Mouse (Mus musculus): ENCODE measurements around the gene Gosr1. TPM values are rescaled to one million over a fixed set of nuclear protein-coding genes. Genes with fewer than 3 reads are reported as not detected.

Gene Gosr1
- total and polyA plus RNA-seq, 3 experiments: 11.1 to 26.0 (median 24.1) TPM

GRCm38 (mm10) chr11:76789252-76789651, 25.9 kb upstream of the Gosr1 start:
- TF ChIP-seq EP300 (IDR thresholded peaks at IDR 0.05; ENCODE audit: insufficient read depth, low read depth, low read length): no peak
- TF ChIP-seq POLR2A (IDR thresholded peaks at IDR 0.05; ENCODE audit: insufficient read depth, low read depth, low read length): no peak
- peak; percentile 95 for TF ChIP-seq CTCF (IDR thresholded peaks at IDR 0.05)
- peak; percentile 14 to 32 for DNase-seq
- H3K27ac ChIP-seq: no peak overlapping the region
- no peaks in the 10 kb centered on the region for H3K79me2 ChIP-seq (replicated peaks; ENCODE audit: control insufficient read depth, insufficient read depth, low read length)
- H3K27me3 ChIP-seq (ENCODE audit: control insufficient read depth, insufficient read depth, low read length): no peaks in the 10 kb centered on the region
- WGBS: 100% methylated on average over 1 of the region's 1 CpGs
- intact Hi-C loops (cut with DNase I): loop anchor here (1.0 to 2.0 kb wide), 2 partner anchors 105 to 304 kb away; no protein-coding TSS in a partner anchor
- H3K36me3 ChIP-seq (ENCODE audit: control insufficient read depth, insufficient read depth, low read length): peaks cover 2% of the 10 kb centered on the region
- no peaks in the 10 kb centered on the region for H3K4me1 ChIP-seq (ENCODE audit: control insufficient read depth, insufficient read depth, low read length)
- no peak overlapping the region for H3K9ac ChIP-seq (ENCODE audit: low read depth, low read length)
- no peak overlapping the region for H3K4me3 ChIP-seq

DNA sequence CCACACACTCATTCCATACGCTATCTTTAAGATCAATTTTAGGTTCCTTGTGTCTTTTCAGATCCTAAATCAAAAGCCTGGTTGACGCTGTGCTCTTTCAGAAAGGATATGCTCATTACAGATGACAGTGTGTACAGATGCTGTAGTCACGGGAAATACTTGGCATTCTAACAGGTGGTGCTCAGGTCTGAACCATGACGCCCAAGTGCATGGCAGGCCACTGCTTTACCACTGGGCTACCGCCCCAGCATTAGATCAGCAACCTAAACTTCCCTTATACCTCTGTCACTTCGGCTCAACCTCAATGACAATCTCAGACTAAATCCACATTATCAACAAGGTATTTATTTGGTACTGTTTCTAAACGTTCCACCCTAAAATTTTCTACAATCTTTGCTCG, 12.2 kb upstream of the Gosr1 start:
- Histone ChIP-seq H3K36me3 (ENCODE audit: control insufficient read depth, insufficient read depth, low read length) (no peaks in the 10 kb centered on the region), H3K27ac (no peak overlapping the region), H3K79me2 (replicated peaks; ENCODE audit: control insufficient read depth, insufficient read depth, low read length) (no peaks in the 10 kb centered on the region), H3K9ac (ENCODE audit: low read depth, low read length) (no peak overlapping the region), H3K4me1 (ENCODE audit: control insufficient read depth, insufficient read depth, low read length) (peaks cover 3% of the 10 kb centered on the region; the same call in 1 of the 2 replicates), H3K27me3 (ENCODE audit: control insufficient read depth, insufficient read depth, low read length) (no peaks in the 10 kb centered on the region), H3K4me3 (no peak overlapping the region)
- TF ChIP-seq POLR2A (IDR thresholded peaks at IDR 0.05; ENCODE audit: insufficient read depth, low read depth, low read length): no peak
- no peak for TF ChIP-seq CTCF (IDR thresholded peaks at IDR 0.05)
- TF ChIP-seq EP300 (IDR thresholded peaks at IDR 0.05; ENCODE audit: insufficient read depth, low read depth, low read length): no peak
- DNase-seq: no peak
- WGBS: 84% methylated on average over 8 of the region's 8 CpGs
- intact Hi-C loops (cut with DNase I): no loop called here

GRCm38 (mm10) chr11:76773811-76774210, 10.4 kb upstream of the Gosr1 start:
- Histone ChIP-seq H3K9ac (ENCODE audit: low read depth, low read length) (no peak overlapping the region), H3K4me1 (ENCODE audit: control insufficient read depth, insufficient read depth, low read length) (peaks cover 3% of the 10 kb centered on the region; the same call in 1 of the 2 replicates), H3K27me3 (ENCODE audit: control insufficient read depth, insufficient read depth, low read length) (no peaks in the 10 kb centered on the region), H3K27ac (no peak overlapping the region), H3K79me2 (replicated peaks; ENCODE audit: control insufficient read depth, insufficient read depth, low read length) (no peaks in the 10 kb centered on the region), H3K4me3 (no peak overlapping the region), H3K36me3 (ENCODE audit: control insufficient read depth, insufficient read depth, low read length) (no peaks in the 10 kb centered on the region)
- intact Hi-C loops (cut with DNase I): no loop called here
- no peak for DNase-seq
- 26% methylated on average over 3 of the region's 3 CpGs for WGBS
- TF ChIP-seq EP300 (IDR thresholded peaks at IDR 0.05; ENCODE audit: insufficient read depth, low read depth, low read length) (no peak), POLR2A (IDR thresholded peaks at IDR 0.05; ENCODE audit: insufficient read depth, low read depth, low read length) (no peak), CTCF (IDR thresholded peaks at IDR 0.05) (no peak)

- Histone ChIP-seq H3K9ac (ENCODE audit: low read depth, low read length) (no peak overlapping the region), H3K4me1 (ENCODE audit: control insufficient read depth, insufficient read depth, low read length) (peaks cover 3% of the 10 kb centered on the region; the same call in 1 of the 2 replicates), H3K27me3 (ENCODE audit: control insufficient read depth, insufficient read depth, low read length) (no peaks in the 10 kb centered on the region), H3K79me2 (replicated peaks; ENCODE audit: control insufficient read depth, insufficient read depth, low read length) (no peaks in the 10 kb centered on the region), H3K4me3 (no peak overlapping the region), H3K27ac (no peak overlapping the region), H3K36me3 (ENCODE audit: control insufficient read depth, insufficient read depth, low read length) (no peaks in the 10 kb centered on the region)
- intact Hi-C loops (cut with DNase I): no loop called here
- 87% methylated on average over 5 of the region's 5 CpGs for WGBS
- DNase-seq: no peak
- TF ChIP-seq CTCF (IDR thresholded peaks at IDR 0.05) (no peak), POLR2A (IDR thresholded peaks at IDR 0.05; ENCODE audit: insufficient read depth, low read depth, low read length) (no peak), EP300 (IDR thresholded peaks at IDR 0.05; ENCODE audit: insufficient read depth, low read depth, low read length) (no peak)
Observed at GRCm38 (mm10) chr11:76770566-76770965, 7.2 kb upstream of the Gosr1 start.

DNA sequence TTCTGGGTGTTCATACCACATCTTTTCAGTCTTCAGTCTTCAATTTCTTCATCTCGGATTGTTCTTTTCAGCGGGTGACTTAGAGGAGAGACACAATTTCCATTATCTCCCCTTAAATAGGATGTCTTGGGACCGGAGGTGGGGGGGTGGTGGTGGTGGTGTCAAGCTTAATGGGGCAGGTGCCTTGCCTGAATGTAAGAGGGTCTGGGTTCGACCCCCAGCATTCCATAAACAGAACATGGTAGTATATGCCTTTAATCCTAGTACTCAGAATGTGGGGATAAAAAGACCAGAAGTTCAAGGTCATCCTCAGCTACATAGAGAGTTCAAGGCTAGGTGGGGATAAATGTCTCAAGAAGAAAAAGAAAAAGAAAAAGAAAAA, 353 bp upstream of the Gosr1 start:
- peaks cover 7% of the 10 kb centered on the region for H3K36me3 ChIP-seq (ENCODE audit: control insufficient read depth, insufficient read depth, low read length)
- no peak overlapping the region; the same call in 1 of the 2 replicates for H3K4me3 ChIP-seq
- H3K27me3 ChIP-seq (ENCODE audit: control insufficient read depth, insufficient read depth, low read length): no peaks in the 10 kb centered on the region
- WGBS: 11% methylated on average over 4 of the region's 4 CpGs
- H3K4me1 ChIP-seq (ENCODE audit: control insufficient read depth, insufficient read depth, low read length): no peaks in the 10 kb centered on the region
- TF ChIP-seq EP300 (IDR thresholded peaks at IDR 0.05; ENCODE audit: insufficient read depth, low read depth, low read length) (no peak), CTCF (IDR thresholded peaks at IDR 0.05) (no peak), POLR2A (IDR thresholded peaks at IDR 0.05; ENCODE audit: insufficient read depth, low read depth, low read length) (no peak)
- intact Hi-C loops (cut with DNase I): loop anchor here (2.0 kb wide), 1 partner anchor 87 kb away; no protein-coding TSS in a partner anchor
- 0 out of 2 replicates have a peak, but pooled peaks cover 2% of the 10 kb centered on the region for H3K79me2 ChIP-seq (replicated peaks; ENCODE audit: control insufficient read depth, insufficient read depth, low read length)
- no peak overlapping the region for H3K9ac ChIP-seq (ENCODE audit: low read depth, low read length)
- no peak for DNase-seq
- no peak overlapping the region; the same call in 1 of the 2 replicates for H3K27ac ChIP-seq

DNA sequence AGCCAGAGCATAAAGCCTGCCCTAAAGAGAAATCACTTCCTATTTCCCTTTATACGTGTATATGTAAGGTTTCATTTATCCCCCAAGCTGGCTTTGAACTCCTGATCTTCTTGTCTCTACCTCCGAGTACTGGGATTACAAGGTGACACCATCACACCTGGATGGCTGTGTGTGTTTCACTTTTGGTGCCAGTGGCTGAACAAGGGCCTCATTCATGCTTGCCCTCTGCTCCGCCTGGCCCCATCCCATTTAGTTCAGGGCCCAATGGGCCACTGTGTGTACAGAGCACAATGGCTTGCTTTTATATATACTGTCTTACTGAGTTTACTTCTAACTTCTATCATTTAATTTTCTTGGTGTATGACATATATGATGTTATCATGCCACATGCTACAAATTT, 11.1 kb downstream of the Gosr1 start:
- 95% methylated on average over 3 of the region's 3 CpGs for WGBS
- DNase-seq: no peak
- Histone ChIP-seq H3K79me2 (replicated peaks; ENCODE audit: control insufficient read depth, insufficient read depth, low read length) (0 out of 2 replicates have a peak, but pooled peaks cover 2% of the 10 kb centered on the region), H3K4me3 (no peak overlapping the region), H3K27ac (no peak overlapping the region), H3K36me3 (ENCODE audit: control insufficient read depth, insufficient read depth, low read length) (peaks cover 3% of the 10 kb centered on the region), H3K9ac (ENCODE audit: low read depth, low read length) (no peak overlapping the region), H3K4me1 (ENCODE audit: control insufficient read depth, insufficient read depth, low read length) (no peaks in the 10 kb centered on the region), H3K27me3 (ENCODE audit: control insufficient read depth, insufficient read depth, low read length) (no peaks in the 10 kb centered on the region)
- intact Hi-C loops (cut with DNase I): no loop called here
- TF ChIP-seq POLR2A (IDR thresholded peaks at IDR 0.05; ENCODE audit: insufficient read depth, low read depth, low read length) (no peak), CTCF (IDR thresholded peaks at IDR 0.05) (no peak)

All from heart, adult 2 months (tissue).